Mouse (Mus musculus): ENCODE measurements at regions not wholly inside any gene's neighbourhood (a gene's known extent, or its start where the extent isn't known, plus 50 kb on each side); places are given as distances from the start of the nearest gene placed in this dataset.

GRCm38 (mm10) chr3:54611431-54611990, 81.1 kb upstream of the Supt20 start:
- 48% methylated on average over 10 of the region's 10 CpGs for WGBS
- TF ChIP-seq POLR2A (IDR thresholded peaks at IDR 0.05; ENCODE audit: low read depth, low read length), result no peak
- no peak for TF ChIP-seq CTCF (IDR thresholded peaks at IDR 0.05; ENCODE audit: extremely low read depth, insufficient read depth, insufficient read length, insufficient replicate concordance)

GRCm38 (mm10) chr3:54613845-54614244, 78.8 kb upstream of the Supt20 start:
- Histone ChIP-seq H3K36me3 (ENCODE audit: control insufficient read depth, insufficient read depth, low read length) (no peaks in the 10 kb centered on the region), H3K4me1 (ENCODE audit: control insufficient read depth, insufficient read depth, insufficient read length) (no peaks in the 10 kb centered on the region), H3K27me3 (ENCODE audit: control insufficient read depth, insufficient read depth, low read length) (no peaks in the 10 kb centered on the region), H3K4me3 (ENCODE audit: extremely low read depth, insufficient read depth, insufficient read length) (no peak overlapping the region), H3K27ac (ENCODE audit: insufficient read depth, low read length) (no peak overlapping the region)
- WGBS, result 48% methylated on average over 2 of the region's 2 CpGs
- TF ChIP-seq CTCF (IDR thresholded peaks at IDR 0.05; ENCODE audit: extremely low read depth, insufficient read depth, insufficient read length, insufficient replicate concordance), result no peak
- no peak for TF ChIP-seq POLR2A (IDR thresholded peaks at IDR 0.05; ENCODE audit: low read depth, low read length)
- no peak for DNase-seq (ENCODE audit: low read depth in 1 of 2, low spot score in 2 of 2)

More at GRCm38 (mm10) chr3:54611431-54611990, 81.1 kb upstream of the Supt20 start:
- Histone ChIP-seq H3K27me3 (ENCODE audit: control insufficient read depth, insufficient read depth, low read length) (no peaks in the 10 kb centered on the region), H3K4me3 (ENCODE audit: extremely low read depth, insufficient read depth, insufficient read length) (no peak overlapping the region), H3K27ac (ENCODE audit: insufficient read depth, low read length) (no peak overlapping the region), H3K4me1 (ENCODE audit: control insufficient read depth, insufficient read depth, insufficient read length) (no peaks in the 10 kb centered on the region), H3K36me3 (ENCODE audit: control insufficient read depth, insufficient read depth, low read length) (no peaks in the 10 kb centered on the region)
- no peak for DNase-seq (ENCODE audit: low read depth in 1 of 2, low spot score in 2 of 2)

- Histone ChIP-seq H3K27me3 (ENCODE audit: control insufficient read depth, insufficient read depth, low read length) (no peaks in the 10 kb centered on the region), H3K4me3 (ENCODE audit: extremely low read depth, insufficient read depth, insufficient read length) (no peak overlapping the region), H3K36me3 (ENCODE audit: control insufficient read depth, insufficient read depth, low read length) (no peaks in the 10 kb centered on the region), H3K27ac (ENCODE audit: insufficient read depth, low read length) (no peak overlapping the region), H3K4me1 (ENCODE audit: control insufficient read depth, insufficient read depth, insufficient read length) (no peaks in the 10 kb centered on the region)
- 88% methylated on average over 4 of the region's 4 CpGs for WGBS
- no peak for TF ChIP-seq POLR2A (IDR thresholded peaks at IDR 0.05; ENCODE audit: low read depth, low read length)
- no peak for TF ChIP-seq CTCF (IDR thresholded peaks at IDR 0.05; ENCODE audit: extremely low read depth, insufficient read depth, insufficient read length, insufficient replicate concordance)
- DNase-seq (ENCODE audit: low read depth in 1 of 2, low spot score in 2 of 2), result no peak
Observed at GRCm38 (mm10) chr3:54617298-54617697, 75.3 kb upstream of the Supt20 start.

- no peaks in the 10 kb centered on the region for H3K36me3 ChIP-seq (ENCODE audit: control insufficient read depth, insufficient read depth, low read length)
- H3K27ac ChIP-seq (ENCODE audit: insufficient read depth, low read length), result no peak overlapping the region
- DNase-seq (ENCODE audit: low read depth in 1 of 2, low spot score in 2 of 2), result no peak
- WGBS, result 89% methylated on average over 4 of the region's 4 CpGs
- TF ChIP-seq CTCF (IDR thresholded peaks at IDR 0.05; ENCODE audit: extremely low read depth, insufficient read depth, insufficient read length, insufficient replicate concordance) (no peak), POLR2A (IDR thresholded peaks at IDR 0.05; ENCODE audit: low read depth, low read length) (no peak)
- no peaks in the 10 kb centered on the region for H3K4me1 ChIP-seq (ENCODE audit: control insufficient read depth, insufficient read depth, insufficient read length)
- no peaks in the 10 kb centered on the region for H3K27me3 ChIP-seq (ENCODE audit: control insufficient read depth, insufficient read depth, low read length)
- no peak overlapping the region for H3K4me3 ChIP-seq (ENCODE audit: extremely low read depth, insufficient read depth, insufficient read length)
Observed at GRCm38 (mm10) chr3:54618286-54618685, 74.3 kb upstream of the Supt20 start.

GRCm38 (mm10) chr3:54630254-54630653, 62.4 kb upstream of the Supt20 start:
- no peak overlapping the region for H3K4me3 ChIP-seq (ENCODE audit: extremely low read depth, insufficient read depth, insufficient read length)
- H3K4me1 ChIP-seq (ENCODE audit: control insufficient read depth, insufficient read depth, insufficient read length), result no peaks in the 10 kb centered on the region
- TF ChIP-seq CTCF (IDR thresholded peaks at IDR 0.05; ENCODE audit: extremely low read depth, insufficient read depth, insufficient read length, insufficient replicate concordance), result no peak
- TF ChIP-seq POLR2A (IDR thresholded peaks at IDR 0.05; ENCODE audit: low read depth, low read length), result no peak
- H3K27me3 ChIP-seq (ENCODE audit: control insufficient read depth, insufficient read depth, low read length), result no peaks in the 10 kb centered on the region
- peak; percentile 11 to 12 for DNase-seq (ENCODE audit: low read depth in 1 of 2, low spot score in 2 of 2)
- no peaks in the 10 kb centered on the region for H3K36me3 ChIP-seq (ENCODE audit: control insufficient read depth, insufficient read depth, low read length)
- no peak overlapping the region for H3K27ac ChIP-seq (ENCODE audit: insufficient read depth, low read length)
- 61% methylated on average over 7 of the region's 7 CpGs for WGBS

GRCm38 (mm10) chr3:54632731-54633130, 59.9 kb upstream of the Supt20 start:
- no peak for TF ChIP-seq CTCF (IDR thresholded peaks at IDR 0.05; ENCODE audit: extremely low read depth, insufficient read depth, insufficient read length, insufficient replicate concordance)
- no peak for TF ChIP-seq POLR2A (IDR thresholded peaks at IDR 0.05; ENCODE audit: low read depth, low read length)
- no peak overlapping the region for H3K4me3 ChIP-seq (ENCODE audit: extremely low read depth, insufficient read depth, insufficient read length)
- H3K27ac ChIP-seq (ENCODE audit: insufficient read depth, low read length), result no peak overlapping the region
- 96% methylated on average over 13 of the region's 13 CpGs for WGBS
- no peaks in the 10 kb centered on the region for H3K4me1 ChIP-seq (ENCODE audit: control insufficient read depth, insufficient read depth, insufficient read length)
- H3K36me3 ChIP-seq (ENCODE audit: control insufficient read depth, insufficient read depth, low read length), result no peaks in the 10 kb centered on the region
- no peaks in the 10 kb centered on the region for H3K27me3 ChIP-seq (ENCODE audit: control insufficient read depth, insufficient read depth, low read length)
- no peak for DNase-seq (ENCODE audit: low read depth in 1 of 2, low spot score in 2 of 2)

GRCm38 (mm10) chr3:54633446-54633845, 59.2 kb upstream of the Supt20 start:
- WGBS, result 96% methylated on average over 23 of the region's 23 CpGs
- Histone ChIP-seq H3K4me3 (ENCODE audit: extremely low read depth, insufficient read depth, insufficient read length) (no peak overlapping the region), H3K4me1 (ENCODE audit: control insufficient read depth, insufficient read depth, insufficient read length) (no peaks in the 10 kb centered on the region), H3K27me3 (ENCODE audit: control insufficient read depth, insufficient read depth, low read length) (no peaks in the 10 kb centered on the region), H3K36me3 (ENCODE audit: control insufficient read depth, insufficient read depth, low read length) (no peaks in the 10 kb centered on the region), H3K27ac (ENCODE audit: insufficient read depth, low read length) (no peak overlapping the region)
- no peak for DNase-seq (ENCODE audit: low read depth in 1 of 2, low spot score in 2 of 2)
- no peak for TF ChIP-seq CTCF (IDR thresholded peaks at IDR 0.05; ENCODE audit: extremely low read depth, insufficient read depth, insufficient read length, insufficient replicate concordance)
- TF ChIP-seq POLR2A (IDR thresholded peaks at IDR 0.05; ENCODE audit: low read depth, low read length), result no peak

All from spleen, adult 2 months (tissue).